Mouse (Mus musculus) cerebellum, postnatal 25 days (tissue): ENCODE results near the gene Rps27rt.
"Not testable (repeated sequence)": the region's sequence is repeated elsewhere in the genome, so short reads cannot be mapped to it uniquely, and the experiment has no call there.

ENCODE experiments used
- DNase-seq, 2 experiments: peaks; one replicate each; pipeline ENCODE4 v3.0.0; 2021; ENCODE audit warnings: mixed read lengths in 2 of 2

Rps27rt gene

GRCm38 (mm10) chr9:114982689-114983360 is at the start of gene Rps27rt:
Gene Rps27rt (minus strand): TSS chr9:114982739.
- no peak for DNase-seq

- not testable (repeated sequence) for DNase-seq
These were observed 48.5 kb upstream of the Rps27rt start for GRCm38 (mm10) chr9:115031046-115031445.

GRCm38 (mm10) chr9:115030581-115030980 is 48.0 kb upstream of the Rps27rt start:
- DNase-seq = no peak

GRCm38 (mm10) chr9:115029307-115029706 is 46.8 kb upstream of the Rps27rt start:
- DNase-seq = no peak

GRCm38 (mm10) chr9:115023708-115024383 is 41.3 kb upstream of the Rps27rt start:
- peak; percentile 61 to 65 for DNase-seq

GRCm38 (mm10) chr9:115023137-115023536 is 40.6 kb upstream of the Rps27rt start:
- no peak for DNase-seq

- no peak for DNase-seq
These were observed 38.9 kb upstream of the Rps27rt start for GRCm38 (mm10) chr9:115021419-115021818.

- DNase-seq = no peak
These were observed 37.6 kb upstream of the Rps27rt start for GRCm38 (mm10) chr9:115020141-115020540.

- DNase-seq = no peak
These were observed 29.8 kb upstream of the Rps27rt start for GRCm38 (mm10) chr9:115012367-115012766.

GRCm38 (mm10) chr9:115008194-115008593 is 25.7 kb upstream of the Rps27rt start:
- DNase-seq = no peak

- no peak for DNase-seq
These were observed 25.2 kb upstream of the Rps27rt start for GRCm38 (mm10) chr9:115007776-115008175.

GRCm38 (mm10) chr9:115005446-115005845 is 22.9 kb upstream of the Rps27rt start:
- DNase-seq = no peak

- DNase-seq = no peak
These were observed 17.2 kb upstream of the Rps27rt start for GRCm38 (mm10) chr9:114999771-115000146.

- DNase-seq = no peak
These were observed 16.7 kb upstream of the Rps27rt start for GRCm38 (mm10) chr9:114999010-114999770.

GRCm38 (mm10) chr9:114996489-114996888 is 13.9 kb upstream of the Rps27rt start:
- no peak for DNase-seq

- no peak for DNase-seq
These were observed 13.2 kb upstream of the Rps27rt start for GRCm38 (mm10) chr9:114995716-114996115.

GRCm38 (mm10) chr9:114995250-114995649 is 12.7 kb upstream of the Rps27rt start:
- no peak for DNase-seq

GRCm38 (mm10) chr9:114992528-114992927 is 10.0 kb upstream of the Rps27rt start:
- no peak for DNase-seq

GRCm38 (mm10) chr9:114990421-114990820 is 7.9 kb upstream of the Rps27rt start:
- no peak for DNase-seq

- peak; percentile 18 to 51 for DNase-seq
These were observed 6.2 kb upstream of the Rps27rt start for GRCm38 (mm10) chr9:114988610-114989327.

GRCm38 (mm10) chr9:114988029-114988428 is 5.5 kb upstream of the Rps27rt start:
- no peak for DNase-seq

- no peak for DNase-seq
These were observed 3.8 kb upstream of the Rps27rt start for GRCm38 (mm10) chr9:114986361-114986760.

- no peak for DNase-seq
These were observed 3.2 kb upstream of the Rps27rt start for GRCm38 (mm10) chr9:114985741-114986140.
